Mouse (Mus musculus) heart, postnatal 10 days (tissue): ENCODE results near the gene Cntnap5a. TPM values are rescaled to one million over a fixed set of nuclear protein-coding genes. Genes with fewer than 3 reads are reported as not detected.
"Not testable (repeated sequence)": the region's sequence is repeated elsewhere in the genome, so short reads cannot be mapped to it uniquely, and the experiment has no call there.

Experiments used
- DNase-seq, 2 experiments: peaks; one replicate each; pipeline ENCODE4 v3.0.0; 2021
- intact Hi-C: fragments of 180-260 bp; cut with DNase I; formaldehyde crosslinking; loops from one replicate; pipeline ENCODE4 v1.15.1; 2025
- total RNA-seq, 2 experiments: library from RNA; stranded (reverse); gene quantifications; 2 replicates each; pipeline ENCODE4 v1.2.3; 2021

Gene Cntnap5a
- total RNA-seq, 2 experiments from 2014 or later, result not detected

GRCm38 (mm10) chr1:116036894-116037293, 352.3 kb downstream of the Cntnap5a start:
- no peak for DNase-seq
- intact Hi-C loops, result no loop called here

- no peak for DNase-seq
- intact Hi-C loops, result no loop called here
Observed at GRCm38 (mm10) chr1:116044083-116044482, 359.5 kb downstream of the Cntnap5a start.

- intact Hi-C loops, result no loop called here
- DNase-seq, result no peak
Observed at GRCm38 (mm10) chr1:116107010-116107723, 422.6 kb downstream of the Cntnap5a start.

GRCm38 (mm10) chr1:116107724-116108058, 423.1 kb downstream of the Cntnap5a start:
- no peak for DNase-seq
- intact Hi-C loops, result no loop called here

GRCm38 (mm10) chr1:116108381-116108780, 423.8 kb downstream of the Cntnap5a start:
- intact Hi-C loops, result no loop called here

GRCm38 (mm10) chr1:116125767-116126166, 441.2 kb downstream of the Cntnap5a start:
- intact Hi-C loops, result no loop called here
- no peak for DNase-seq

More at GRCm38 (mm10) chr1:116108381-116108780, 423.8 kb downstream of the Cntnap5a start:
- no peak for DNase-seq

- intact Hi-C loops, result no loop called here
- no peak for DNase-seq
Observed at GRCm38 (mm10) chr1:116127085-116127484, 442.5 kb downstream of the Cntnap5a start.

- no peak for DNase-seq
- intact Hi-C loops, result no loop called here
Observed at GRCm38 (mm10) chr1:116128450-116129246, 444.1 kb downstream of the Cntnap5a start.

- DNase-seq, result no peak
Observed at GRCm38 (mm10) chr1:116132471-116132870, 447.9 kb downstream of the Cntnap5a start.

GRCm38 (mm10) chr1:116149764-116150369, 465.3 kb downstream of the Cntnap5a start:
- no peak for DNase-seq
- intact Hi-C loops, result no loop called here

More at GRCm38 (mm10) chr1:116132471-116132870, 447.9 kb downstream of the Cntnap5a start:
- intact Hi-C loops, result no loop called here

- no peak for DNase-seq
- intact Hi-C loops, result no loop called here
Observed at GRCm38 (mm10) chr1:116184471-116184870, 499.9 kb downstream of the Cntnap5a start.

- DNase-seq, intact Hi-C loops: not testable (repeated sequence)
Observed at GRCm38 (mm10) chr1:116188142-116188541, 503.6 kb downstream of the Cntnap5a start.

- intact Hi-C loops, result no loop called here
- DNase-seq, result no peak
Observed at GRCm38 (mm10) chr1:116192299-116192698, 507.7 kb downstream of the Cntnap5a start.

GRCm38 (mm10) chr1:116216883-116217282, 532.3 kb downstream of the Cntnap5a start:
- no peak for DNase-seq
- intact Hi-C loops, result no loop called here

- intact Hi-C loops, result no loop called here
- no peak for DNase-seq
Observed at GRCm38 (mm10) chr1:116240538-116240937, 556.0 kb downstream of the Cntnap5a start.

GRCm38 (mm10) chr1:116243856-116244255, 559.3 kb downstream of the Cntnap5a start:
- peak; percentile 1 to 4 for DNase-seq
- intact Hi-C loops, result no loop called here

GRCm38 (mm10) chr1:116281144-116281543, 596.6 kb downstream of the Cntnap5a start:
- no peak for DNase-seq
- intact Hi-C loops, result no loop called here

GRCm38 (mm10) chr1:116283968-116284367, 599.4 kb downstream of the Cntnap5a start:
- intact Hi-C loops, result no loop called here
- no peak for DNase-seq

GRCm38 (mm10) chr1:116306555-116306954, 622.0 kb downstream of the Cntnap5a start:
- DNase-seq, result peak; percentile 1 to 2

GRCm38 (mm10) chr1:116311512-116311911, 627.0 kb downstream of the Cntnap5a start:
- intact Hi-C loops, result no loop called here
- DNase-seq, result no peak

More at GRCm38 (mm10) chr1:116306555-116306954, 622.0 kb downstream of the Cntnap5a start:
- intact Hi-C loops, result no loop called here

GRCm38 (mm10) chr1:116313269-116313668, 628.7 kb downstream of the Cntnap5a start:
- peak; percentile 2 to 15 for DNase-seq
- intact Hi-C loops, result no loop called here
